Mouse (Mus musculus): ENCODE data around the gene Hmg20b. TPM values are rescaled to one million over a fixed set of nuclear protein-coding genes. Genes with fewer than 3 reads are reported as not detected.

The Hmg20b gene
- polyA plus RNA-seq, 1 experiment: 89.0 TPM

GRCm38 (mm10) chr10:81302781-81303218 lies 47.5 kb downstream of the Hmg20b start:
- Histone ChIP-seq H3K79me3 (ENCODE audit: low read depth) (peaks cover 20% of the 10 kb centered on the region), H3K4me3 (ENCODE audit: insufficient read depth, poor library complexity, severe bottlenecking) (no peak overlapping the region), H3ac (ENCODE audit: control insufficient read depth, insufficient read length, low read depth) (no peak overlapping the region), H3K79me2 (ENCODE audit: control insufficient read depth, insufficient read depth) (peaks cover 66% of the 10 kb centered on the region), H3K27me3 (ENCODE audit: control insufficient read depth, insufficient read depth, insufficient read length) (no peaks in the 10 kb centered on the region), H3K36me3 (ENCODE audit: control insufficient read depth, insufficient read depth) (peaks cover 18% of the 10 kb centered on the region)
- TF ChIP-seq USF1 (IDR thresholded peaks at IDR 0.05; ENCODE audit: low read depth): no peak
- no peak for TF ChIP-seq MAX (IDR thresholded peaks at IDR 0.05)
- TF ChIP-seq CTCF (IDR thresholded peaks at IDR 0.05; ENCODE audit: control insufficient read depth, insufficient read depth, insufficient read length): no peak
- TF ChIP-seq MYOD1 (IDR thresholded peaks at IDR 0.05; ENCODE audit: control insufficient read depth, insufficient read length, low read depth): no peak
- TF ChIP-seq CEBPB (IDR thresholded peaks at IDR 0.05; ENCODE audit: low read depth): no peak
- TF ChIP-seq FOSL1 (IDR thresholded peaks at IDR 0.05; ENCODE audit: insufficient read depth, low read length, poor library complexity, severe bottlenecking): no peak
- no peak for TF ChIP-seq MYOG (IDR thresholded peaks at IDR 0.05; ENCODE audit: control insufficient read depth, extremely low read depth, insufficient read length)

GRCm38 (mm10) chr10:81302288-81302687 lies 48.0 kb downstream of the Hmg20b start:
- TF ChIP-seq MYOD1 (IDR thresholded peaks at IDR 0.05; ENCODE audit: control insufficient read depth, insufficient read length, low read depth) (no peak), CEBPB (IDR thresholded peaks at IDR 0.05; ENCODE audit: low read depth) (no peak), MYOG (IDR thresholded peaks at IDR 0.05; ENCODE audit: control insufficient read depth, extremely low read depth, insufficient read length) (no peak), USF1 (IDR thresholded peaks at IDR 0.05; ENCODE audit: low read depth) (no peak), CTCF (IDR thresholded peaks at IDR 0.05; ENCODE audit: control insufficient read depth, insufficient read depth, insufficient read length) (no peak), MAX (IDR thresholded peaks at IDR 0.05) (no peak), FOSL1 (IDR thresholded peaks at IDR 0.05; ENCODE audit: insufficient read depth, low read length, poor library complexity, severe bottlenecking) (no peak)
- Histone ChIP-seq H3K79me2 (ENCODE audit: control insufficient read depth, insufficient read depth) (peaks cover 72% of the 10 kb centered on the region), H3K36me3 (ENCODE audit: control insufficient read depth, insufficient read depth) (peaks cover 15% of the 10 kb centered on the region), H3ac (ENCODE audit: control insufficient read depth, insufficient read length, low read depth) (no peak overlapping the region), H3K4me3 (ENCODE audit: insufficient read depth, poor library complexity, severe bottlenecking) (no peak overlapping the region), H3K27me3 (ENCODE audit: control insufficient read depth, insufficient read depth, insufficient read length) (no peaks in the 10 kb centered on the region), H3K79me3 (ENCODE audit: low read depth) (peaks cover 23% of the 10 kb centered on the region)

- Histone ChIP-seq H3K79me3 (ENCODE audit: low read depth) (peaks cover 31% of the 10 kb centered on the region), H3ac (ENCODE audit: control insufficient read depth, insufficient read length, low read depth) (no peak overlapping the region), H3K36me3 (ENCODE audit: control insufficient read depth, insufficient read depth) (peaks cover 5% of the 10 kb centered on the region), H3K4me3 (ENCODE audit: insufficient read depth, poor library complexity, severe bottlenecking) (no peak overlapping the region), H3K79me2 (ENCODE audit: control insufficient read depth, insufficient read depth) (peaks cover 81% of the 10 kb centered on the region), H3K27me3 (ENCODE audit: control insufficient read depth, insufficient read depth, insufficient read length) (no peaks in the 10 kb centered on the region)
- no peak for TF ChIP-seq MYOG (IDR thresholded peaks at IDR 0.05; ENCODE audit: control insufficient read depth, extremely low read depth, insufficient read length)
- TF ChIP-seq CEBPB (IDR thresholded peaks at IDR 0.05; ENCODE audit: low read depth): no peak
- no peak for TF ChIP-seq MYOD1 (IDR thresholded peaks at IDR 0.05; ENCODE audit: control insufficient read depth, insufficient read length, low read depth)
- TF ChIP-seq MAX (IDR thresholded peaks at IDR 0.05): no peak
- no peak for TF ChIP-seq FOSL1 (IDR thresholded peaks at IDR 0.05; ENCODE audit: insufficient read depth, low read length, poor library complexity, severe bottlenecking)
- no peak for TF ChIP-seq USF1 (IDR thresholded peaks at IDR 0.05; ENCODE audit: low read depth)
- TF ChIP-seq CTCF (IDR thresholded peaks at IDR 0.05; ENCODE audit: control insufficient read depth, insufficient read depth, insufficient read length): no peak
Observed at GRCm38 (mm10) chr10:81301321-81301720, 49.0 kb downstream of the Hmg20b start.

GRCm38 (mm10) chr10:81300352-81300907 lies 49.9 kb downstream of the Hmg20b start:
- Histone ChIP-seq H3K79me3 (ENCODE audit: low read depth) (peaks cover 39% of the 10 kb centered on the region), H3ac (ENCODE audit: control insufficient read depth, insufficient read length, low read depth) (no peak overlapping the region), H3K4me3 (ENCODE audit: insufficient read depth, poor library complexity, severe bottlenecking) (no peak overlapping the region), H3K36me3 (ENCODE audit: control insufficient read depth, insufficient read depth) (no peaks in the 10 kb centered on the region), H3K79me2 (ENCODE audit: control insufficient read depth, insufficient read depth) (peaks cover 90% of the 10 kb centered on the region), H3K27me3 (ENCODE audit: control insufficient read depth, insufficient read depth, insufficient read length) (no peaks in the 10 kb centered on the region)
- TF ChIP-seq MYOG (IDR thresholded peaks at IDR 0.05; ENCODE audit: control insufficient read depth, extremely low read depth, insufficient read length) (no peak), FOSL1 (IDR thresholded peaks at IDR 0.05; ENCODE audit: insufficient read depth, low read length, poor library complexity, severe bottlenecking) (no peak), MYOD1 (IDR thresholded peaks at IDR 0.05; ENCODE audit: control insufficient read depth, insufficient read length, low read depth) (no peak), CEBPB (IDR thresholded peaks at IDR 0.05; ENCODE audit: low read depth) (no peak), CTCF (IDR thresholded peaks at IDR 0.05; ENCODE audit: control insufficient read depth, insufficient read depth, insufficient read length) (no peak), MAX (IDR thresholded peaks at IDR 0.05) (no peak), USF1 (IDR thresholded peaks at IDR 0.05; ENCODE audit: low read depth) (no peak)

GRCm38 (mm10) chr10:81299585-81300351 lies 50.5 kb downstream of the Hmg20b start:
- H3ac ChIP-seq (ENCODE audit: control insufficient read depth, insufficient read length, low read depth): no peak overlapping the region
- H3K4me3 ChIP-seq (ENCODE audit: insufficient read depth, poor library complexity, severe bottlenecking): no peak overlapping the region
- peaks cover 41% of the 10 kb centered on the region for H3K79me3 ChIP-seq (ENCODE audit: low read depth)
- TF ChIP-seq CEBPB (IDR thresholded peaks at IDR 0.05; ENCODE audit: low read depth) (no peak), MAX (IDR thresholded peaks at IDR 0.05) (no peak), FOSL1 (IDR thresholded peaks at IDR 0.05; ENCODE audit: insufficient read depth, low read length, poor library complexity, severe bottlenecking) (no peak), CTCF (IDR thresholded peaks at IDR 0.05; ENCODE audit: control insufficient read depth, insufficient read depth, insufficient read length) (no peak), MYOD1 (IDR thresholded peaks at IDR 0.05; ENCODE audit: control insufficient read depth, insufficient read length, low read depth) (no peak), MYOG (IDR thresholded peaks at IDR 0.05; ENCODE audit: control insufficient read depth, extremely low read depth, insufficient read length) (no peak), USF1 (IDR thresholded peaks at IDR 0.05; ENCODE audit: low read depth) (no peak)
- H3K79me2 ChIP-seq (ENCODE audit: control insufficient read depth, insufficient read depth): peaks cover 93% of the 10 kb centered on the region
- H3K27me3 ChIP-seq (ENCODE audit: control insufficient read depth, insufficient read depth, insufficient read length): no peaks in the 10 kb centered on the region
- no peaks in the 10 kb centered on the region for H3K36me3 ChIP-seq (ENCODE audit: control insufficient read depth, insufficient read depth)
